Mouse (Mus musculus): ENCODE data around the gene Tmem86b. TPM values are rescaled to one million over a fixed set of nuclear protein-coding genes. Genes with fewer than 3 reads are reported as not detected.
A peak's percentile ranks its signal among the peaks of the same experiment; 100 is the strongest.

The Tmem86b gene
- total RNA-seq (2021) = 10 to 100 TPM; 10.0 to 16.8 TPM

GRCm38 (mm10) chr7:4631031-4631430 lies at the start of gene Tmem86b:
Gene Tmem86b, minus strand, starts transcription at chr7:4631422.
- intact Hi-C loops (cut with DNase I) = no loop called here
- no peak for DNase-seq (ENCODE audit: low spot score in 2 of 2)

DNA sequence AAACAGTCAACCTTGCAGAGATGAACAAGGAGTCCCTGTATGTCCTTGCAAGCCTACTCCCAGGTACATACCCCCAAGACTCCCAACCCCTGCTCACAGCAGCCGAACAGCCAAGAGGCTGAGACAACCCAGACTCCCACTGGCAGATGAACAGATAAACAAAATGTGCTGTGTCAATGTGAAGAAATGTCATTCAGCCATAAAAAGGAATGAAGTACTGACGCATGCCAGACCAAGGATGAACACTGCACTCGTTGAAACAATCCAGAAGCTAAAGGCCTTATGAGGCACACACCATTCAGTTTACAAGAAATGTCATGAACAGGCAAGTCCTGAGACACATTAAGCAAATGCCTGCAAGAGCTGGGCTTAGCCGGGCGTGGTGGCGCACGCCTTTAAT lies 44.0 kb upstream of the Tmem86b start:
- intact Hi-C loops (cut with DNase I) = no loop called here
- DNase-seq (ENCODE audit: low spot score in 2 of 2) = no peak

DNA sequence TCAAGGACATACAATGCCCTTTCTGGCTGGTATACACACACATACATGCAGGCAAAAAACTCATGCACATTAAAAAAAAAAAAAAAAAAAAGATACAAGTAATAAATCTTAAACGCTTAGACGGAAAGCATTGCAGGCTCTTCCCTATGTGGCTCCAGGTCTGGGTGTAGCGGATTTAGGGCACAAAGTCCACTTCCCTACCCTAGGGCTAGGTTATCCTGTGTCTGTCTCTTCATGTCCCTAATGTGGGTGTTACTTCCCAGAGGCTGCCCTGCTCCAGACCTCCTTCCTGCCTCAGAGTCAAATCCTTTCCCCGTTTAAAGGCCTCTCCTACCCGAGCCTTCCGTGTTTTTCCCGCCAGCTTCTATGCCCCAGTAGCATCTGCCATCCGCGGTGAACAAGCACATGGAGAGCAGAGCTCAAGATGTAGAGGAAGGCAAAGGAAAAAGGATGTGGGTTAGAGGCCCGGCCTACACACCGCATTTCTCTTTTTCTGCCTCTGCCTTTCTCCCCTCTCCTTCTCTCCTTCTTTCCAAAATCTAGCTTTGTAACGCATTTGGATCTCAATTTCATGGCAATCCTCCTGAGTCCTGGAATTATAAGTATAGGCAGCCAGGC lies 43.0 kb upstream of the Tmem86b start:
- intact Hi-C loops (cut with DNase I) = no loop called here
- DNase-seq (ENCODE audit: low spot score in 2 of 2) = no peak

DNA sequence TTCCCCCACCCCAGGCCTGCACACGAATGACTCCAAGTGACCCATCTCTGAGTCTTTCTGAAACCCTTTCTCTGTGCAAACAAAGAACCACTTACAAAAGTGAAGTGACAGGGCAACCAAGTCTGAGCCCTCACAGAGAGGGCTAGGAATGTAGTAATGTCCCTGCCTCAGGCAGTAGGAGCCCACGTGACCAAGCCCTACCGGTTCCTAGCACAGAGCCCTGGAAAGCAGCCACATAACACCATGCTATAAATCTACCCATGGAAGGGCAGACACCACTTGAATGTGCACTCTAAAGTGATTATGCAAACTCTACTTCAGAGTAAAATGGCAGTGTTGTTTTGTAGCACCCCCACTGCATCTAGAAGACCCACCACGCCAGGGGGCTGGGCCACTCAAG lies 40.7 kb upstream of the Tmem86b start:
- DNase-seq (ENCODE audit: low spot score in 2 of 2) = no peak
- intact Hi-C loops (cut with DNase I) = no loop called here

DNA sequence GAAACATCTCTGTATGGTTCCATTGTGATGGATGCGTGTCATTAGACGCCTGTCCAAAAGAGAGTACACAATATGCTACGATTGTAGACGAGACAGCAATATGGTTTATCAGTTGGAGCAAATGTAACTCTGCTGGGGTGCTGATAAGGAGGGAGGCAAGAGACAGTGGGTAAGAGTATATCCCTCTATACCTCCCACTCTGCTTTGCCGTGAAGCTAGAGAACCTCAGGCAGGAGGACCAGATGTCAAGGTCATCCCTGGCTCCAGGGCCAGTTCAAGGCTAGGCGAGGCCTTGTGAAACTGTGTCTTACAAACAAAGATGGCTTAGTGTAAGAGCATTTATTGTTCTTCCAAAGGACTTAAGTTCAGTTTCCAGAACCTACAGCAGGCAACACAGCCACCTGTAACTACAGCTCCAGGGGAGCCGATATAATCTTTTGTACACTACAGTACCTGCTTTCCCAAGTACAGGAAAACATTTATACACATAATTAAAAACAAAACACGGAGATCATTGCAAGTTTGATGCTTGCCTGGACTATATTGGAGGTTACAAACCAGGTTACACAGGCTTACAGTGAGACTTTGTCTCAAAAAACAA lies 39.5 kb upstream of the Tmem86b start:
- DNase-seq (ENCODE audit: low spot score in 2 of 2) = no peak
- intact Hi-C loops (cut with DNase I) = no loop called here

- intact Hi-C loops (cut with DNase I) = no loop called here
- no peak for DNase-seq (ENCODE audit: low spot score in 2 of 2)
These were observed 37.9 kb upstream of the Tmem86b start for GRCm38 (mm10) chr7:4669156-4669555.

DNA sequence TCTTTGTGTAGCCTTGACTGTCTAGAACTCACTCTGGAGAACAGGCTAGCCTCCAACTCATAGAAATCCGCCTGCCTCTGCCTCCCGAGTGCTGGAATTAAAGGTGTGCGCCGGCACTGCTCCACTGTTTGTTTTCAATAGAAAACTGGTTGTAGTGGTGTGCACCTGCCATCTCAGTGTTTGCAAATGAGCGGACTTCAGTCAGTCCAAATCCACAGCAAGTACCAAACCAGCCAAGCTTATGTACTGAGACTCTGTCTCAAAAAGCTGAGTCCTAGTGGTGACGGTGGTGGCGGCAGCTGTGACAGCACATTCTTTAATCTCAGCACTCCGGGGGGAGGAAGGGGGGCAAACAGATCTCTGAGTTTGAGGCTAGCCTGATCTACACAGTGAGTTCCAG lies 37.3 kb upstream of the Tmem86b start:
- intact Hi-C loops (cut with DNase I) = no loop called here
- DNase-seq (ENCODE audit: low spot score in 2 of 2) = no peak

- no peak for DNase-seq (ENCODE audit: low spot score in 2 of 2)
- intact Hi-C loops (cut with DNase I) = no loop called here
These were observed 35.6 kb upstream of the Tmem86b start for GRCm38 (mm10) chr7:4666871-4667270.

DNA sequence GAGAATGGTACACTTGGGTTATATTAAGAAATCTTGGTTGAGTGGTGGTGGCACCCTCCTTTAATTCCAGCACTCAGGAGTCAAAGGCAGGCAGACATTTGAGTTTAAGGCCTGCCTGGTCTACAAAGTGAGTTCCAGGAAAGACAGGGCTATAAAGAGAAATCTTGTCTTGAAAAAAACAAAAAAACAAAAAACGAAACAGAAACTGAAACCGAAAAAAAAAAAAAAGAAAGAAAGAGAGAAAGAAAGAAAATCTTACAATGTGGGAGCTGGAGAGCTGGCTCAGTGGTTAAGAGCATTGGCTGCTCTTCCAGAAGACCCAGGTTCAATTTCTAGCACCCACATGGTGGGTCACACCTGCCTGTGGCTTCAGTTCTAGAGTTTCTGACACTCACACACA lies 32.5 kb upstream of the Tmem86b start:
- no peak for DNase-seq (ENCODE audit: low spot score in 2 of 2)

GRCm38 (mm10) chr7:4663179-4663578 lies 32.0 kb upstream of the Tmem86b start:
- intact Hi-C loops (cut with DNase I) = no loop called here
- no peak for DNase-seq (ENCODE audit: low spot score in 2 of 2)

More for the DNA sequence above, 32.5 kb upstream of the Tmem86b start:
- intact Hi-C loops (cut with DNase I) = no loop called here

DNA sequence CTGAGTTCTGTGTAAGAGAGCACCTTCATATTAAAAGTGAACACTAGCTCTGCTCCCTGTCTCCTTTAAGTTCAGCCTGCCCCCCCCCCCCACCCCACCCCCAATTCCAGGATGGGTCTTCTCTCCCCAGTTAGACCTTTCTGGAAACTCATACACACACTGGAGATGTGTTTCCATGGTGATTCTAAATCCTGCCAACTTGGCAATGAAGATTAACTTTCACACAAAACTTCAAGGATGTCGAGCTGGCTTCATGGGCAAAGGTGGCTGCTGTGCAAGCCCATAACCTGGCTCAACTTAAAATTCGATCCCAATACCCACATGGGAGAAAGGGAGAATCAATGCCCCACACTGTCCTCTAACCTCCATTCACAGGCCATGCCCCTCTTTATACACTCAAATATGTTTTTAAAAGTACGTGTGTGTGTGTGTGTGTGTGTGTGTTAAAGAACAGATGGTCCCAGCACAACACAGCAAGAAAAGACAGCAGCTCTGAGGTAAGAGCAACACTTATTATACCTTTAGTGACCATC lies 28.8 kb upstream of the Tmem86b start:
- DNase-seq (ENCODE audit: low spot score in 2 of 2) = no peak

GRCm38 (mm10) chr7:4658912-4659551 lies 27.8 kb upstream of the Tmem86b start, which contains the start of gene Ppp6r1:
Gene Ppp6r1, minus strand, starts transcription at chr7:4659019.
- intact Hi-C loops (cut with DNase I) = loop anchor here (2.0 kb wide), 1 partner anchor 32 kb away; the partner anchor contains the start of gene Brsk1

More for the DNA sequence above, 28.8 kb upstream of the Tmem86b start:
- intact Hi-C loops (cut with DNase I) = loop anchor here (2.0 kb wide), 1 partner anchor 31 kb away; the partner anchor contains the start of gene Brsk1

DNA sequence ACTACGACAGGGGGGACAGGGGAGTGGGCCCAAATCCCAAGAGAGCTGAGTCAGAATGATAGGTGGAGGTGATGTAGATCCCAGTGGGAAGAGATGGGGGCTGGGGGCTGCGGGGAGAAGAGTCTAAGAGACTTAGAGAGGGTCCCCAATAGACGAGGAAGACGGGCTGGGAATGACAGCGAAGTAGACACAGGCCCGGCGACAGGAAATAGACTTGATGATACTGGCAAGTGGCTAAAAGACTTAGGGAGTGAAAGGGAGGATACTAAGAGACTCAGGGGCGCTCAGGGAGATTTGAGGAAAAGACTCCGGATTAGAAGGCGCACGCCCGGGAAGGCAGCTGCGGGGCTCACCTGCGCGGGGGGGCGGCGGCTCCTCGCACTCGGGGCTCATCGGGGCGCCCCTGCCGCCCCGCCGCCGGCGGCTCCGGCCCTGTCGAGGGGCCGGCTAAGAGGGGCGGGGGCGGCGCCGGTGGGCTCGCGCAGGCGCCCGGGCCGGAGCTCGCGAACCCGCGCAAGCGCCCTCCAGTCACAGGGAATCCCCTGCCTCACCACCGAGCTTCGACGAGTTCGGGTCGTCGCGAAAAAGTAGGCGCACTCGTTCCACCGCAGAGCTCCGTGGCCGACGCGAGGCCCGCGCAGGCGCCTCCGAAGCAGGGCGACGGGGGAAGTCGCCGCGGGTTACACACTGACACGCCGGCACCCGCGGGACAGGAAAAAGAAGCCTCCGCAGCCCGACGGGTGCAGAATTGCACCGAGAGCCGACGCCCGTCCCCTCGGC lies 27.1 kb upstream of the Tmem86b start:
- DNase-seq (ENCODE audit: low spot score in 2 of 2) = no peak
- intact Hi-C loops (cut with DNase I) = loop anchor here (2.0 kb wide), 1 partner anchor 32 kb away; the partner anchor contains the start of gene Brsk1

More at GRCm38 (mm10) chr7:4658912-4659551, 27.8 kb upstream of the Tmem86b start, which contains the start of gene Ppp6r1:
- DNase-seq (ENCODE audit: low spot score in 2 of 2) = peak; percentile 97 to 99

DNA sequence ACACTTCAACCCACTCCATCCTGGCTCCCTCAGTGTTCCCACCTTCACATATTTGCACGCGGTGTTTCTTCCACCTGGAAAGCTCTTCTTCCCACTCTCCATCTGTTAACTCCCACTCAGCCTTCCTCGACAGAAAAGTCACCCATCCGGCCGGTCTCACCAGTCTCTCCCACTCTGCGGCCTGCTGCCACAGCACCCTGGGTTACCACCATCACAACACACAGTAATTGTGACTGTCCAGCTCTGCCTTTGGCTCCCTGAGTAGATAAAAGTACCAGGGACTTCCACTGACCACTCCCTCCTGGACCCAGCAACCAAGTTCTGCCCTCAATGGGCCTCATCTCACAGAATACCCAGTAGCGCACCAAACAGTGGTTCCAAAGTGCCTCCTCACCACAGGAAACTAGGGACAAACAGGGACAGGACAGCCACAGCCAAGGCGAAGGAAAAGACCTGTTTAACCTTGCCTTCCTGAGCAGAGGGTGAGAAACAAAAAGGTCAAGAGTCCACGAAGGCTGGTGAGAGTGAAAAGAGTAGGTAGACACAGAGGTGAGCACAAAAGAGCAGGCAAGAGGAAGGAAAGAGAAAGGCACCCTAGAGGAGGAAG lies 26.4 kb upstream of the Tmem86b start:
- intact Hi-C loops (cut with DNase I) = loop anchor here (2.0 kb wide), 1 partner anchor 33 kb away; the partner anchor contains the start of gene Brsk1
- peak; percentile 61 to 62 for DNase-seq (ENCODE audit: low spot score in 2 of 2)

DNA sequence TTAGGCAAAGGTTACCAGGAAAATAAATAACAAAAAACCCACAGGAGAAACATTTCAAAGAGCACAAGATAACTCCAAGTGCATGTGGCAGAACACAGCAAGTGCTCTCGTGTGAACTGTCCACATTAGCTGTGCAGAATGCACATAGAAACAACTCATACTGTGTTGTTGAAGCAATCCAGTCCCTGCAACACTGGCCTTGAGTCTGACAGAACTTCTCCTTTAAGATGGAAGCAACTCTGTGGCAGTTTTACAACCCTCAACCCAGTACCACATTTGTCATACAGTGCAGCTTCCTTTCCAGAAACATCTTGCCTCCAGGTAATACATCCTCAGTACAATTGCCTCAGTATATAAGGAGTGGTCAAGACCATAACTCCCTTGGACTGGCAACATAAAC lies 25.6 kb upstream of the Tmem86b start:
- no peak for DNase-seq (ENCODE audit: low spot score in 2 of 2)
- intact Hi-C loops (cut with DNase I) = no loop called here

GRCm38 (mm10) chr7:4655916-4656315 lies 24.7 kb upstream of the Tmem86b start:
- no peak for DNase-seq (ENCODE audit: low spot score in 2 of 2)
- intact Hi-C loops (cut with DNase I) = no loop called here

DNA sequence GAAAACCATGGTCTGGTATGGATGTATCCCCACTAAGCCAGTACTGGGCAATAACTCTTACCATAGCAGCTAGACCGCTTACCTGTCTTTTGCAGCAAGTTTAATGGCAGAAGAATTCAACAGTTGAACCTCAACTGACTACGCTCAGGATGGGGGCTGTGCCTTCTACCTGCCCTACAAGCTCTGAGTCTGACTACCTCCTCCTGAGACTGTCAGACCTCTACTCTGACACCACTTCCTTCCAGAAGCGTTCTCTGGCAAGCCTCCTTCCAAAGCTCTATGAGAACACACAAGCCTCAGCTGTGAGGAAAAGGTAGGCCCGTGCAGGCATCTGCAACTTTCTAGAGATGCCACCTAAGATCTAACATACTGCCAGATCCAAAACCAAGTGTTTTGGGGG lies 24.2 kb upstream of the Tmem86b start:
- no peak for DNase-seq (ENCODE audit: low spot score in 2 of 2)
- intact Hi-C loops (cut with DNase I) = no loop called here

DNA sequence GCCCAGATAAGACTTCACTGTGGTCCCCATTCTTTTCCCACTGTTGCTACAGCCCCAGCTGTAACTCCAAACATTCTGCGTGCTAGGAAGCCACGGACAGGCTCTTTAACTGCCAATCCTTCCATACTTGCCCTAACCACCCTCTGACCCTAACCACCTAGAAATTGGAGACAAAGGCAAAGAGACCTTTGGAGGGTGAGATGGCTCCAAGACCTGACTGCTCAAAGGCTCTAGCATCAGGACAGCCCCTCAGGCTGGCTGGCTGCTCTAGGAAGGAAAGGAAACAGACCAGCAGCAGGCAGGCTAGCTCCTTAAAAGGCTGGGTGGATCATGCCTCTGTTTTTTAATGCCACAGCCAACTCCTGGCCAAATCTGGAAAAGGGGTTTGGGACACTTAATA lies 23.0 kb upstream of the Tmem86b start:
- intact Hi-C loops (cut with DNase I) = no loop called here
- no peak for DNase-seq (ENCODE audit: low spot score in 2 of 2)

DNA sequence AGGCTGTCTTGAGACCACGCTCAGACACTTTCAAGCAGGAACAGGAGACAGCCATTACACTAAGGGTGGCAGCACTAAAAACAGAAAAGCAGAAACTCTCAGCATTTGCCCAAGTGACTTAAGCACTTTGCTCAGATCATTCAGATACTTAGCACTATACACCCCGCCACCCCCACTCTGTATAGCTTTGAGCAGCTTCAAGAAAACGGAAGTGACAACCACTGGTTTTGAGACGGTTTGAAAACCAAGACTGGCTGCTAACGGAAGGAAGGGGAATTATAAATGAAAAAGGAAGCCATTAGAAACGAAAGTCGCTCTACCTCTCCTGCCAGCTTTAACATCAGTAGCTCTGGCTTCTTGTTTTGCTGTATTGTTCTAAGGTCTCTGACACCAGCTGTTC lies 22.6 kb upstream of the Tmem86b start:
- intact Hi-C loops (cut with DNase I) = no loop called here
- DNase-seq (ENCODE audit: low spot score in 2 of 2) = no peak

All from left cerebral cortex, postnatal 36 days (tissue).